Mouse (Mus musculus): ENCODE results near the gene Pga5. TPM values are rescaled to one million over a fixed set of nuclear protein-coding genes. Genes with fewer than 3 reads are reported as not detected.
A peak's percentile ranks its signal among the peaks of the same experiment; 100 is the strongest.

Pga5 gene
- polyA plus RNA-seq, 1 experiment = not detected

GRCm38 (mm10) chr19:10661373-10661772 lies 16.5 kb downstream of the Pga5 start:
- TF ChIP-seq CTCF (IDR thresholded peaks at IDR 0.05; ENCODE audit: insufficient read depth, low read length) (no peak), POLR2A (IDR thresholded peaks at IDR 0.05; ENCODE audit: borderline replicate concordance, extremely low read depth, low read depth, low read length) (no peak)
- DNase-seq = no peak
- Histone ChIP-seq H3K4me1 (ENCODE audit: control insufficient read depth, insufficient read depth, low read length) (no peaks in the 10 kb centered on the region), H3K4me3 (replicated peaks; ENCODE audit: extremely low read depth, low read depth, low read length) (no peak overlapping the region)
- 69% methylated on average over 5 of the region's 5 CpGs for WGBS

DNA sequence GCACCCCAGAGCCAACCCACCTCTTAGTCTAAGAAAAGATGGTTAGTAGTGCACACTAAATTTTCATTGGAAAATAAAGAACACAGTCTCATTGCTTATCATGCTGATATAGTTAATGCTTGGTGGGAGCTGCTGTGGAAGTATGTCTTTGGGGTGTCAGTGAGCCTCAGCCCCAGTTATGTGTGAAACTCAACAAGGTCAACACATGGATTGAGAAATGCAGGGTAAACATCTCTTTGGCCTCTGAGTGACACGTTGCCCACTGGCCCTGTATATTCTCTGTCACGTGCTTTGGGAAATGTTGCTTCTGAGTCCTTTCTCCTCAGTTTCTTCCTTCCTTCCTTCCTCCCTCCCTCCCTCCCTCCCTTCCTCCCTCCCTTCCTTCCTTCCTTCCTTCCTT lies 19.5 kb downstream of the Pga5 start:
- no peaks in the 10 kb centered on the region for H3K4me1 ChIP-seq (ENCODE audit: control insufficient read depth, insufficient read depth, low read length)
- TF ChIP-seq POLR2A (IDR thresholded peaks at IDR 0.05; ENCODE audit: borderline replicate concordance, extremely low read depth, low read depth, low read length) = no peak
- no peak for TF ChIP-seq CTCF (IDR thresholded peaks at IDR 0.05; ENCODE audit: insufficient read depth, low read length)
- no peak for DNase-seq
- WGBS = 26% methylated on average over 2 of the region's 2 CpGs
- no peak overlapping the region for H3K4me3 ChIP-seq (replicated peaks; ENCODE audit: extremely low read depth, low read depth, low read length)

DNA sequence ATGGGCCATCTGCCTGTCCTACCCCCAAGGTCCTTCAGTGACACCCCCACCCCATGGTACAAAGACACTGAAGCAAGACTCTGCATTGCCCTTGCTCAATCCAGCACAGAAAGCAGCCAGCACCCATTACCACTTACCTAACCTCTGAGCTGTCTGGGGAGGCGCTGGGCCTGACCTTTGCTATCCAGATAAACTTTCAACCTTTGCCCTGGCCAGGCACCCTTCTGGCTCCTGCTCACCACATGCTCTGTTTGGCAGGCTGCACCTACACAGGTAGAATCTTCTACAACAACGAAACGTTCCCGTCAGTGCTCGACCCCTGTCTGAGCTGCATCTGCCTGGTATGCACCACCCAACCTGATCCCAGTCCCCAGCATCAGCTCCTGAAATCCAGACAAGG lies 20.1 kb downstream of the Pga5 start:
- H3K4me1 ChIP-seq (ENCODE audit: control insufficient read depth, insufficient read depth, low read length) = no peaks in the 10 kb centered on the region
- DNase-seq = no peak
- TF ChIP-seq CTCF (IDR thresholded peaks at IDR 0.05; ENCODE audit: insufficient read depth, low read length) (no peak), POLR2A (IDR thresholded peaks at IDR 0.05; ENCODE audit: borderline replicate concordance, extremely low read depth, low read depth, low read length) (no peak)
- 59% methylated on average over 5 of the region's 5 CpGs for WGBS
- H3K4me3 ChIP-seq (replicated peaks; ENCODE audit: extremely low read depth, low read depth, low read length) = no peak overlapping the region

DNA sequence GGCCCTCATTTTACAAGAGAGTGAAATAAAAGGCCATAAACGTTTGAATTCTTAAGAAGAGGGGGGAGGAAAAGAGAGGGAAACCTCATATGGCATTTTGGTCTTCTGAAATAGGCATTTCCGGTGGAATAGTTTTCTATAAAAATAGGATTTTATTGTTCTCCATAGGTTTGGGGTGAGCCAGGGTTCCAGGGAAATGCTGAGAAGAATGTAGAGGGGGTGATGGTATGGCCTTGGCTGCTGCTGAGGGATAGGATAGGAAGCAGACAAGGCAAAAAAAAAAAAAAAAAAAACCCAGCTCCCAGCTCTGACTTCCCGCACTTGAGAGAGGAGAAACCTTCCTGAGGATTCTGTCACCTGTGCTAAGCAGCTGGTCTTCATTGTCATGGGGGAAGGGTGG lies 21.8 kb downstream of the Pga5 start:
- Histone ChIP-seq H3K4me3 (replicated peaks; ENCODE audit: extremely low read depth, low read depth, low read length) (no peak overlapping the region), H3K4me1 (ENCODE audit: control insufficient read depth, insufficient read depth, low read length) (no peaks in the 10 kb centered on the region)
- DNase-seq = no peak
- 47% methylated on average over 3 of the region's 3 CpGs for whole genome bisulfite sequencing
- TF ChIP-seq CTCF (IDR thresholded peaks at IDR 0.05; ENCODE audit: insufficient read depth, low read length) = no peak

GRCm38 (mm10) chr19:10648156-10648555 lies 29.7 kb downstream of the Pga5 start:
- DNase-seq = no peak
- WGBS = 63% methylated on average over 8 of the region's 8 CpGs
- no peak for TF ChIP-seq CTCF (IDR thresholded peaks at IDR 0.05; ENCODE audit: insufficient read depth, low read length)
- no peak for TF ChIP-seq POLR2A (IDR thresholded peaks at IDR 0.05; ENCODE audit: borderline replicate concordance, extremely low read depth, low read depth, low read length)
- no peaks in the 10 kb centered on the region for H3K4me1 ChIP-seq (ENCODE audit: control insufficient read depth, insufficient read depth, low read length)
- H3K4me3 ChIP-seq (replicated peaks; ENCODE audit: extremely low read depth, low read depth, low read length) = no peak overlapping the region

DNA sequence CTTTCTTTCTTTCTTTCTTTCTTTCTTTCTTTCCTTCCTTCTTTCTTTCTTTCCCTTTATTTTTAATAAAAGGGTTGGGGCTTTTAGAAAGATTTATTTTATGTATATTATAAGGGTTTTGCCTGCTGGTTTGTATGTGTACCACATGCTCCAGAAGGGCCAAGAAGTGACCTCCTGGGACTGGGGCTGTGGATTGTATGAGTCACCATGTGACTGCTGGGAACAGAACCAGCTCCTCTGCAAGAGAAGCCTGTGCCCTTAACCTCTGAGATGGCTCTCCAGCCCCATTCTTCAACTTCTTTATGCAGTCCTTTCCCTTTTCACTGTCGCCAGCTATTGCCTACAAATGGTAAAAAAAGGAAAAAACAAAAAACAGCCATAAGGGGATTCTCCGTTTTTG lies 32.3 kb downstream of the Pga5 start:
- 73% methylated on average over 2 of the region's 2 CpGs for WGBS
- no peak for DNase-seq
- Histone ChIP-seq H3K4me1 (ENCODE audit: control insufficient read depth, insufficient read depth, low read length) (no peaks in the 10 kb centered on the region), H3K4me3 (replicated peaks; ENCODE audit: extremely low read depth, low read depth, low read length) (no peak overlapping the region)
- no peak for TF ChIP-seq CTCF (IDR thresholded peaks at IDR 0.05; ENCODE audit: insufficient read depth, low read length)

- no peak for TF ChIP-seq POLR2A (IDR thresholded peaks at IDR 0.05; ENCODE audit: borderline replicate concordance, extremely low read depth, low read depth, low read length)
- no peak for DNase-seq
- no peak overlapping the region for H3K4me3 ChIP-seq (replicated peaks; ENCODE audit: extremely low read depth, low read depth, low read length)
- H3K4me1 ChIP-seq (ENCODE audit: control insufficient read depth, insufficient read depth, low read length) = no peaks in the 10 kb centered on the region
- WGBS = 47% methylated on average over 13 of the region's 13 CpGs
Measured at GRCm38 (mm10) chr19:10640589-10641378, 37.1 kb downstream of the Pga5 start.

GRCm38 (mm10) chr19:10640080-10640479 lies 37.8 kb downstream of the Pga5 start:
- WGBS = 10% methylated on average over 5 of the region's 5 CpGs
- Histone ChIP-seq H3K4me1 (ENCODE audit: control insufficient read depth, insufficient read depth, low read length) (no peaks in the 10 kb centered on the region), H3K4me3 (replicated peaks; ENCODE audit: extremely low read depth, low read depth, low read length) (no peak overlapping the region)
- TF ChIP-seq POLR2A (IDR thresholded peaks at IDR 0.05; ENCODE audit: borderline replicate concordance, extremely low read depth, low read depth, low read length) (no peak), CTCF (IDR thresholded peaks at IDR 0.05; ENCODE audit: insufficient read depth, low read length) (no peak)
- no peak for DNase-seq

- no peak for TF ChIP-seq CTCF (IDR thresholded peaks at IDR 0.05; ENCODE audit: insufficient read depth, low read length)
- TF ChIP-seq POLR2A (IDR thresholded peaks at IDR 0.05; ENCODE audit: borderline replicate concordance, extremely low read depth, low read depth, low read length) = no peak
- DNase-seq = no peak
- 55% methylated on average over 7 of the region's 7 CpGs for WGBS
- Histone ChIP-seq H3K4me3 (replicated peaks; ENCODE audit: extremely low read depth, low read depth, low read length) (no peak overlapping the region), H3K4me1 (ENCODE audit: control insufficient read depth, insufficient read depth, low read length) (peaks cover 5% of the 10 kb centered on the region)
Measured at GRCm38 (mm10) chr19:10637840-10638239, 40.0 kb downstream of the Pga5 start.

- WGBS = 7% methylated on average over 21 of the region's 21 CpGs
- DNase-seq = no peak
- no peak for TF ChIP-seq CTCF (IDR thresholded peaks at IDR 0.05; ENCODE audit: insufficient read depth, low read length)
- TF ChIP-seq POLR2A (IDR thresholded peaks at IDR 0.05; ENCODE audit: borderline replicate concordance, extremely low read depth, low read depth, low read length) = no peak
- H3K4me3 ChIP-seq (replicated peaks; ENCODE audit: extremely low read depth, low read depth, low read length) = peak overlapping the region; percentile 38
- peaks cover 5% of the 10 kb centered on the region for H3K4me1 ChIP-seq (ENCODE audit: control insufficient read depth, insufficient read depth, low read length)
Measured at GRCm38 (mm10) chr19:10634872-10635318, 43.0 kb downstream of the Pga5 start.

Data from lung, adult 2 months (tissue).